Mouse (Mus musculus): ENCODE data around the gene Acpp. TPM values are rescaled to one million over a fixed set of nuclear protein-coding genes. Genes with fewer than 3 reads are reported as not detected.
"Not testable (repeated sequence)": the region's sequence is repeated elsewhere in the genome, so short reads cannot be mapped to it uniquely, and the experiment has no call there.

The Acpp gene
- 0.31 and 0.40 TPM in 2 replicates for polyA plus RNA-seq (2014; fragmentation: Nextera tagmentation; extraction: Ambion mirVana)

GRCm38 (mm10) chr9:104337183-104337931 is at the start of gene Acpp:
Gene Acpp, minus strand, starts transcription at chr9:104337748.
- 22% methylated on average over 18 of the region's 18 CpGs for WGBS
- no peaks in the 10 kb centered on the region for H3K27me3 ChIP-seq (ENCODE audit: control insufficient read depth, insufficient read depth, low read length)
- H3K9me3 ChIP-seq (ENCODE audit: control insufficient read depth, low read length), result no peaks in the 10 kb centered on the region
- no peak within 1 kb of the TSS for H3K27ac ChIP-seq (ENCODE audit: low read depth, low read length)
- peak; percentile 65 for ATAC-seq (replicated peaks; ENCODE audit: low FRiP score)
- DNase-seq (ENCODE audit: low spot score), result peak; percentile 67
- H3K36me3 ChIP-seq (ENCODE audit: control insufficient read depth, insufficient read depth, low read length), result no peaks in the 10 kb centered on the region
- H3K4me3 ChIP-seq (ENCODE audit: low read depth, low read length), result no peak within 1 kb of the TSS
- peak within 1 kb of the TSS; percentile 24; the same call in 1 of the 2 replicates for H3K9ac ChIP-seq (ENCODE audit: low read length)
- H3K4me2 ChIP-seq (ENCODE audit: low read depth, low read length, severe bottlenecking), result peak within 1 kb of the TSS; percentile 31; the same call in 1 of the 2 replicates
- no peaks in the 10 kb centered on the region; the same call in 1 of the 2 replicates for H3K4me1 ChIP-seq (replicated peaks; ENCODE audit: control insufficient read depth, insufficient read depth, low read length)

- ATAC-seq (replicated peaks; ENCODE audit: low FRiP score) (no peak), DNase-seq (ENCODE audit: low spot score) (no peak)
- no peaks in the 10 kb centered on the region for H3K27me3 ChIP-seq (ENCODE audit: control insufficient read depth, insufficient read depth, low read length)
- H3K4me2 ChIP-seq (ENCODE audit: low read depth, low read length, severe bottlenecking), result no peak overlapping the region
- no peaks in the 10 kb centered on the region for H3K36me3 ChIP-seq (ENCODE audit: control insufficient read depth, insufficient read depth, low read length)
- H3K4me1 ChIP-seq (replicated peaks; ENCODE audit: control insufficient read depth, insufficient read depth, low read length), result no peaks in the 10 kb centered on the region
- H3K9ac ChIP-seq (ENCODE audit: low read length), result no peak overlapping the region
- H3K4me3 ChIP-seq (ENCODE audit: low read depth, low read length), result no peak overlapping the region
- no peaks in the 10 kb centered on the region for H3K9me3 ChIP-seq (ENCODE audit: control insufficient read depth, low read length)
- no peak overlapping the region for H3K27ac ChIP-seq (ENCODE audit: low read depth, low read length)
- 85% methylated on average over 6 of the region's 6 CpGs for WGBS
Measured at GRCm38 (mm10) chr9:104382571-104383170, 45.1 kb upstream of the Acpp start.

GRCm38 (mm10) chr9:104379532-104380162 is 42.1 kb upstream of the Acpp start:
- Histone ChIP-seq H3K4me2 (ENCODE audit: low read depth, low read length, severe bottlenecking) (no peak overlapping the region), H3K36me3 (ENCODE audit: control insufficient read depth, insufficient read depth, low read length) (no peaks in the 10 kb centered on the region), H3K27me3 (ENCODE audit: control insufficient read depth, insufficient read depth, low read length) (no peaks in the 10 kb centered on the region), H3K9ac (ENCODE audit: low read length) (no peak overlapping the region), H3K4me1 (replicated peaks; ENCODE audit: control insufficient read depth, insufficient read depth, low read length) (no peaks in the 10 kb centered on the region), H3K4me3 (ENCODE audit: low read depth, low read length) (no peak overlapping the region), H3K27ac (ENCODE audit: low read depth, low read length) (no peak overlapping the region), H3K9me3 (ENCODE audit: control insufficient read depth, low read length) (no peaks in the 10 kb centered on the region)
- 64% methylated on average over 9 of the region's 9 CpGs for WGBS
- no peak for ATAC-seq (replicated peaks; ENCODE audit: low FRiP score)
- DNase-seq (ENCODE audit: low spot score), result no peak

- ATAC-seq (replicated peaks; ENCODE audit: low FRiP score) (no peak), DNase-seq (ENCODE audit: low spot score) (no peak)
- Histone ChIP-seq H3K36me3 (ENCODE audit: control insufficient read depth, insufficient read depth, low read length) (no peaks in the 10 kb centered on the region), H3K9me3 (ENCODE audit: control insufficient read depth, low read length) (no peaks in the 10 kb centered on the region), H3K4me1 (replicated peaks; ENCODE audit: control insufficient read depth, insufficient read depth, low read length) (no peaks in the 10 kb centered on the region), H3K9ac (ENCODE audit: low read length) (no peak overlapping the region), H3K4me2 (ENCODE audit: low read depth, low read length, severe bottlenecking) (no peak overlapping the region), H3K27me3 (ENCODE audit: control insufficient read depth, insufficient read depth, low read length) (no peaks in the 10 kb centered on the region), H3K4me3 (ENCODE audit: low read depth, low read length) (no peak overlapping the region), H3K27ac (ENCODE audit: low read depth, low read length) (no peak overlapping the region)
- WGBS, result 60% methylated on average over 3 of the region's 3 CpGs
Measured at GRCm38 (mm10) chr9:104375573-104375972, 38.0 kb upstream of the Acpp start.

- no peaks in the 10 kb centered on the region for H3K36me3 ChIP-seq (ENCODE audit: control insufficient read depth, insufficient read depth, low read length)
- H3K27me3 ChIP-seq (ENCODE audit: control insufficient read depth, insufficient read depth, low read length), result no peaks in the 10 kb centered on the region
- no peaks in the 10 kb centered on the region for H3K4me1 ChIP-seq (replicated peaks; ENCODE audit: control insufficient read depth, insufficient read depth, low read length)
- no peak overlapping the region for H3K4me2 ChIP-seq (ENCODE audit: low read depth, low read length, severe bottlenecking)
- peak; percentile 61 for DNase-seq (ENCODE audit: low spot score)
- no peak overlapping the region for H3K27ac ChIP-seq (ENCODE audit: low read depth, low read length)
- no peaks in the 10 kb centered on the region for H3K9me3 ChIP-seq (ENCODE audit: control insufficient read depth, low read length)
- H3K4me3 ChIP-seq (ENCODE audit: low read depth, low read length), result no peak overlapping the region
- no peak overlapping the region for H3K9ac ChIP-seq (ENCODE audit: low read length)
- WGBS, result 33% methylated on average over 6 of the region's 6 CpGs
- ATAC-seq (replicated peaks; ENCODE audit: low FRiP score), result no peak
Measured at GRCm38 (mm10) chr9:104373253-104373652, 35.7 kb upstream of the Acpp start.

GRCm38 (mm10) chr9:104366983-104367382 is 29.4 kb upstream of the Acpp start:
- Histone ChIP-seq H3K36me3 (ENCODE audit: control insufficient read depth, insufficient read depth, low read length) (no peaks in the 10 kb centered on the region), H3K27ac (ENCODE audit: low read depth, low read length) (no peak overlapping the region), H3K4me3 (ENCODE audit: low read depth, low read length) (no peak overlapping the region), H3K27me3 (ENCODE audit: control insufficient read depth, insufficient read depth, low read length) (no peaks in the 10 kb centered on the region), H3K4me1 (replicated peaks; ENCODE audit: control insufficient read depth, insufficient read depth, low read length) (no peaks in the 10 kb centered on the region), H3K9ac (ENCODE audit: low read length) (no peak overlapping the region), H3K4me2 (ENCODE audit: low read depth, low read length, severe bottlenecking) (no peak overlapping the region), H3K9me3 (ENCODE audit: control insufficient read depth, low read length) (no peaks in the 10 kb centered on the region)
- DNase-seq (ENCODE audit: low spot score), result no peak
- ATAC-seq (replicated peaks; ENCODE audit: low FRiP score), result no peak
- 77% methylated on average over 2 of the region's 2 CpGs for WGBS

- DNase-seq (ENCODE audit: low spot score); H3K27ac ChIP-seq (ENCODE audit: low read depth, low read length); ATAC-seq (replicated peaks; ENCODE audit: low FRiP score); H3K9ac ChIP-seq (ENCODE audit: low read length); H3K27me3 ChIP-seq (ENCODE audit: control insufficient read depth, insufficient read depth, low read length); H3K4me3 ChIP-seq (ENCODE audit: low read depth, low read length); H3K9me3 ChIP-seq (ENCODE audit: control insufficient read depth, low read length); H3K4me2 ChIP-seq (ENCODE audit: low read depth, low read length, severe bottlenecking); H3K4me1 ChIP-seq (replicated peaks; ENCODE audit: control insufficient read depth, insufficient read depth, low read length); H3K36me3 ChIP-seq (ENCODE audit: control insufficient read depth, insufficient read depth, low read length): not testable (repeated sequence)
- WGBS, result 80% methylated on average over 1 of the region's 1 CpGs
Measured at GRCm38 (mm10) chr9:104361951-104362350, 24.4 kb upstream of the Acpp start.

- Histone ChIP-seq H3K4me3 (ENCODE audit: low read depth, low read length) (no peak overlapping the region), H3K9me3 (ENCODE audit: control insufficient read depth, low read length) (no peaks in the 10 kb centered on the region), H3K27ac (ENCODE audit: low read depth, low read length) (no peak overlapping the region), H3K4me2 (ENCODE audit: low read depth, low read length, severe bottlenecking) (no peak overlapping the region), H3K9ac (ENCODE audit: low read length) (no peak overlapping the region), H3K27me3 (ENCODE audit: control insufficient read depth, insufficient read depth, low read length) (no peaks in the 10 kb centered on the region), H3K4me1 (replicated peaks; ENCODE audit: control insufficient read depth, insufficient read depth, low read length) (no peaks in the 10 kb centered on the region), H3K36me3 (ENCODE audit: control insufficient read depth, insufficient read depth, low read length) (no peaks in the 10 kb centered on the region)
- DNase-seq (ENCODE audit: low spot score) (no peak), ATAC-seq (replicated peaks; ENCODE audit: low FRiP score) (no peak)
- WGBS, result 82% methylated on average over 17 of the region's 17 CpGs
Measured at GRCm38 (mm10) chr9:104361073-104361891, 23.7 kb upstream of the Acpp start.

All from forebrain, embryonic 11.5 days (tissue).